Mouse (Mus musculus) cerebellum, adult 8-10 months (tissue): ENCODE results near the gene Nsun3.
"Not testable (repeated sequence)": the region's sequence is repeated elsewhere in the genome, so short reads cannot be mapped to it uniquely, and the experiment has no call there.

ENCODE experiments used
- DNase-seq: peaks from one replicate; pipeline ENCODE4 v3.0.0; 2022

The Nsun3 gene

GRCm38 (mm10) chr16:62745875-62746274, 40.7 kb downstream of the Nsun3 start:
- no peak for DNase-seq

GRCm38 (mm10) chr16:62734359-62734758, 52.3 kb downstream of the Nsun3 start:
- no peak for DNase-seq

GRCm38 (mm10) chr16:62730291-62730690, 56.3 kb downstream of the Nsun3 start:
- DNase-seq, result no peak

GRCm38 (mm10) chr16:62729846-62730245, 56.8 kb downstream of the Nsun3 start:
- DNase-seq, result no peak

- not testable (repeated sequence) for DNase-seq
Observed at GRCm38 (mm10) chr16:62718255-62718654, 68.4 kb downstream of the Nsun3 start.

- DNase-seq, result no peak
Observed at GRCm38 (mm10) chr16:62690436-62690835, 96.2 kb downstream of the Nsun3 start.

GRCm38 (mm10) chr16:62686073-62686472, 100.5 kb downstream of the Nsun3 start:
- DNase-seq, result no peak

- no peak for DNase-seq
Observed at GRCm38 (mm10) chr16:62685494-62685893, 101.1 kb downstream of the Nsun3 start.
